Mouse (Mus musculus) left cerebral cortex, adult 2 months (tissue): ENCODE measurements around the gene Epx. TPM values are rescaled to one million over a fixed set of nuclear protein-coding genes. Genes with fewer than 3 reads are reported as not detected.

Source experiments
- DNase-seq, 2 experiments: peaks; one replicate each; pipeline ENCODE4 v3.0.0; 2021 to 2022; ENCODE audit warnings: low spot score in 2 of 2, mixed read lengths in 1 of 2; ENCODE audit errors: extremely low spot score in 1 of 2
- H3K27ac ChIP-seq: fragments of 200-600 bp; 2 replicates; pipeline ENCODE4 v1.8.1; 2022
- H3K4me3 ChIP-seq: fragments of 200-600 bp; 2 replicates; pipeline ENCODE4 v1.8.1; 2022
- CTCF ChIP-seq: fragments of 200-600 bp; IDR thresholded peaks from 2 replicates; pipeline ENCODE4 v1.8.1; 2022; ENCODE audit warnings: antibody characterized with exemption, mild to moderate bottlenecking, moderate library complexity
- intact Hi-C: fragments of 180-260 bp; cut with DNase I; formaldehyde crosslinking; loops from one replicate; pipeline ENCODE4 v1.15.1; 2025
- total RNA-seq, 2 experiments: library from RNA; stranded (reverse); gene quantifications; 2 replicates each; pipeline ENCODE4 v1.2.3; 2021

The Epx gene
- total RNA-seq, 2 experiments from 2014 or later, result 0.11 to 0.19 TPM

- no peak for TF ChIP-seq CTCF
Observed at GRCm38 (mm10) chr11:87821502-87821901, 53.8 kb downstream of the Epx start.

GRCm38 (mm10) chr11:87817443-87817773 is 57.9 kb downstream of the Epx start:
- no peak overlapping the region for H3K27ac ChIP-seq
- no peak for TF ChIP-seq CTCF
- no peak for DNase-seq
- intact Hi-C loops, result loop anchor here (2.0 kb wide), 1 partner anchor 155 kb away; the partner anchor contains the start of gene Rnf43
- H3K4me3 ChIP-seq, result peak overlapping the region; percentile 57

More at GRCm38 (mm10) chr11:87821502-87821901, 53.8 kb downstream of the Epx start:
- peak overlapping the region; percentile 59; the same call in 1 of the 2 replicates for H3K27ac ChIP-seq
- intact Hi-C loops, result no loop called here
- no peak for DNase-seq
- H3K4me3 ChIP-seq, result no peak overlapping the region

- Histone ChIP-seq H3K27ac (peak overlapping the region; percentile 20; the same call in 1 of the 2 replicates), H3K4me3 (peak overlapping the region; percentile 57)
- intact Hi-C loops, result loop anchor here (2.0 kb wide), 1 partner anchor 154 kb away; the partner anchor contains the start of gene Rnf43
- peak; percentile 44 to 58 for DNase-seq
- TF ChIP-seq CTCF, result peak; percentile 84
Observed at GRCm38 (mm10) chr11:87816707-87817442, 58.5 kb downstream of the Epx start.

GRCm38 (mm10) chr11:87814831-87815230 is 60.5 kb downstream of the Epx start:
- Histone ChIP-seq H3K4me3 (no peak overlapping the region), H3K27ac (no peak overlapping the region)
- intact Hi-C loops, result no loop called here
- no peak for TF ChIP-seq CTCF
- no peak for DNase-seq

Other genes starting within 250 kb of the Epx start
- 1 to 10 TPM; 1.7 to 2.8 TPM for gene Rnf43, start 212.8 kb downstream of the Epx start, total RNA-seq
- 10 to 100 TPM; 66.3 to 82.3 TPM for gene Supt4a, start 138.0 kb downstream of the Epx start, total RNA-seq
- 100 to 1,000 TPM; 190 to 202 TPM for gene Tspoap1, start 115.0 kb downstream of the Epx start, total RNA-seq
- not detected for gene Mpo, start 82.0 kb downstream of the Epx start, total RNA-seq
- under 1 TPM; 0.45 to 0.75 TPM for gene Lpo, start 47.2 kb downstream of the Epx start, total RNA-seq
- gene Mks1, start 22.3 kb downstream of the Epx start, total RNA-seq, result 1 to 10 TPM; 4.0 to 5.8 TPM
- not detected for gene Olfr462, start 16.7 kb upstream of the Epx start, total RNA-seq
- gene Olfr463, start 21.9 kb upstream of the Epx start, total RNA-seq, result not detected
- gene Olfr464, start 45.4 kb upstream of the Epx start, total RNA-seq, result 1 to 10 TPM; 2.0 to 2.7 TPM
- gene Dynll2, start 112.0 kb upstream of the Epx start, total RNA-seq, result 100 to 1,000 TPM; 578 to 608 TPM
- gene Srsf1, start 171.8 kb upstream of the Epx start, total RNA-seq, result 100 to 1,000 TPM; 184 to 190 TPM
- 10 to 100 TPM; 27.8 to 28.3 TPM for gene Vezf1, start 192.7 kb upstream of the Epx start, total RNA-seq
- gene Cuedc1, start 222.5 kb upstream of the Epx start, total RNA-seq, result 10 to 100 TPM; 31.4 to 31.7 TPM